In genomic region chr1:153007292-153007691, GRCm38 (mm10) we compare ENCODE assay signal across 16 mouse cellular contexts. TPM values are rescaled to one million over a fixed set of nuclear protein-coding genes. Genes with fewer than 3 reads are reported as not detected.
"Had no signal": no experiment of that assay in that cellular context is flagged by ENCODE, and none has a peak within 500 bp of the region (broad histone marks: within the 10 kb centered on the region; RNA-seq: fewer than 3 reads in every experiment).

No protein-coding gene starts in this region.

- H3K4me3 ChIP-seq: midbrain, embryonic 10.5 days; midbrain, embryonic 12.5 days; myocyte; neural tube, embryonic 13.5 days; neural tube, embryonic 15.5 days; stomach, embryonic 15.5 days had no signal

- H3K36me3 ChIP-seq: midbrain, embryonic 10.5 days; midbrain, embryonic 12.5 days; neural tube, embryonic 13.5 days; neural tube, embryonic 15.5 days; stomach, embryonic 15.5 days had no signal

- H3K27me3 ChIP-seq: neural tube, embryonic 13.5 days; neural tube, embryonic 15.5 days; stomach, embryonic 15.5 days had no signal

- H3K9ac ChIP-seq: lung, embryonic 14.5 days; midbrain, embryonic 12.5 days; neural tube, embryonic 13.5 days; neural tube, embryonic 15.5 days; stomach, embryonic 15.5 days had no signal

- DNase-seq: lung, adult 18-20 months; lung, embryonic 14.5 days; lung, postnatal 10 days; lung, postnatal 4 days; midbrain, embryonic 14.5 days; right cerebral cortex, postnatal 14 days; thymus, adult 2 months; thymus, postnatal 25 days; thymus, postnatal 4 days had no signal

- H3K27ac ChIP-seq: midbrain, embryonic 10.5 days; midbrain, embryonic 12.5 days; neural tube, embryonic 13.5 days; neural tube, embryonic 15.5 days; stomach, embryonic 15.5 days had no signal

- H3K4me1 ChIP-seq: midbrain, embryonic 12.5 days had no signal

- H3K9me3 ChIP-seq: midbrain, embryonic 10.5 days; midbrain, embryonic 12.5 days; neural tube, embryonic 13.5 days; neural tube, embryonic 15.5 days; stomach, embryonic 15.5 days had no signal

RNA-seq across cellular contexts. Expression of gene Nmnat2, which starts 52.5 kb away (rescaled TPM):
- total RNA-seq: megakaryocyte, adult 5-6 weeks had no signal
